Mouse (Mus musculus) myocyte (in vitro differentiated cells): ENCODE results near the gene D17H6S53E. TPM values are rescaled to one million over a fixed set of nuclear protein-coding genes. Genes with fewer than 3 reads are reported as not detected.

Experiments
- H3K27me3 ChIP-seq: one replicate; pipeline ENCODE4 v1.6.1; 2011; ENCODE audit not compliant: control insufficient read depth, insufficient read depth, insufficient read length
- H3K36me3 ChIP-seq: one replicate; pipeline ENCODE4 v1.6.1; 2011; ENCODE audit not compliant: control insufficient read depth, insufficient read depth
- H3K4me2 ChIP-seq: one replicate; pipeline ENCODE4 v1.6.1; 2011; ENCODE audit warnings: low read depth, control low read depth
- H3K4me3 ChIP-seq: one replicate; pipeline ENCODE4 v1.5.1; 2011; ENCODE audit warnings: mild to moderate bottlenecking, control low read depth, moderate library complexity
- H3K79me2 ChIP-seq: one replicate; pipeline ENCODE4 v1.6.1; 2011; ENCODE audit not compliant: control insufficient read depth, insufficient read depth
- H3ac ChIP-seq: one replicate; pipeline ENCODE4 v1.6.1; 2011; ENCODE audit not compliant: control insufficient read depth, insufficient read length
- CEBPB ChIP-seq: IDR thresholded peaks from 2 replicates; pipeline ENCODE4 v1.6.1; 2011; ENCODE audit warnings: mild to moderate bottlenecking, moderate library complexity; ENCODE audit not compliant: poor library complexity, insufficient read depth, severe bottlenecking
- E2F4 ChIP-seq: IDR thresholded peaks from one replicate; pipeline ENCODE4 v1.6.1; 2011; ENCODE audit warnings: mild to moderate bottlenecking, control low read depth, moderate library complexity; ENCODE audit not compliant: insufficient read depth
- MAX ChIP-seq: IDR thresholded peaks from one replicate; pipeline ENCODE4 v1.6.1; 2011; ENCODE audit warnings: low read depth, mild to moderate bottlenecking, control low read depth
- MYOD1 ChIP-seq, 3 experiments: IDR thresholded peaks; one replicate each; pipeline ENCODE4 v1.6.1; 2011; ENCODE audit warnings: control low read depth in 2 of 3, low read depth in 2 of 3, mild to moderate bottlenecking in 2 of 3, moderate library complexity in 1 of 3; ENCODE audit not compliant: insufficient read length in 2 of 3, control insufficient read depth in 1 of 3
- MYOG ChIP-seq, 3 experiments: IDR thresholded peaks; one replicate each; pipeline ENCODE4 v1.6.1; 2011; ENCODE audit warnings: control low read depth in 2 of 3, low read depth in 2 of 3, mild to moderate bottlenecking in 2 of 3; ENCODE audit not compliant: insufficient read length in 2 of 3, control insufficient read depth in 1 of 3, insufficient read depth in 1 of 3
- POLR2A ChIP-seq: IDR thresholded peaks from one replicate; pipeline ENCODE4 v1.6.1; 2011; ENCODE audit warnings: low read depth, mild to moderate bottlenecking, control low read depth, moderate library complexity; ENCODE audit not compliant: insufficient read length
- POLR2AphosphoS2 ChIP-seq: IDR thresholded peaks from one replicate; pipeline ENCODE4 v1.6.1; 2011; ENCODE audit warnings: low read depth, control low read depth; ENCODE audit not compliant: insufficient read length
- REST ChIP-seq: IDR thresholded peaks from one replicate; pipeline ENCODE4 v1.6.1; 2011; ENCODE audit warnings: mild to moderate bottlenecking, control low read depth, moderate library complexity; ENCODE audit not compliant: insufficient read depth, insufficient read length
- SRF ChIP-seq: IDR thresholded peaks from one replicate; pipeline ENCODE4 v1.6.1; 2011; ENCODE audit warnings: low read depth; ENCODE audit not compliant: control insufficient read depth, insufficient read length
- TCF12 ChIP-seq: IDR thresholded peaks from one replicate; pipeline ENCODE4 v1.6.1; 2011; ENCODE audit warnings: mild to moderate bottlenecking, control low read depth; ENCODE audit not compliant: poor library complexity, insufficient read depth, severe bottlenecking
- TCF3 ChIP-seq: IDR thresholded peaks from one replicate; pipeline ENCODE4 v1.6.1; 2011; ENCODE audit warnings: low read depth, control low read depth; ENCODE audit not compliant: insufficient read length
- USF1 ChIP-seq: IDR thresholded peaks from one replicate; pipeline ENCODE4 v1.6.1; 2011; ENCODE audit warnings: low read depth, mild to moderate bottlenecking, control low read depth, moderate library complexity
- polyA plus RNA-seq: library from polyadenylated mRNA; unstranded; fragments of >200 nt; fragmentation: generic; extraction: Trizol; gene quantifications from one replicate; pipeline ENCODE4 v1.2.1, GENCODE M21; 2012; ENCODE audit warnings: missing spikeins

The D17H6S53E gene
- polyA plus RNA-seq, 1 experiment, result 12.8 TPM

DNA sequence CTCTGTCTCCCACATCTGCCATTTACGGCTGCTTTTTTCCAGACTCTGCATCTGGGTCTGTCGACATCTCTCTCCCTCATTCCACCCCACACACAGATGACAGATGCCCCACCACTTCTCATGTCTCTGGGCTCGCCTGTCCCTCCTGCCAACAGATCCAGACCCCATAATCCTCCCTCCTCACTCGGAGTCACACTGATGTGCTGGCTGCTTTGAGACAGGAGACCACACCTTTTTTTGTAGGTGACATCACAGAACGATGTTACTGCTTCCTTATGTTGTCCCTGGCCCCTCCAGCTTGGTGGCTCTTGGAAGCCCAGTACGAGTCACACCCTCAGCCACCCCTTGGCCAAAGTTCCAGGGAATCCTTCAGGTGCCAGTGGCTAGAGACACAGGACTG is 45.9 kb upstream of the D17H6S53E start:
- TF ChIP-seq POLR2AphosphoS2 (no peak), E2F4 (no peak), TCF3 (no peak), SRF (no peak), POLR2A (no peak)
- Histone ChIP-seq H3ac (no peak overlapping the region), H3K36me3 (no peaks in the 10 kb centered on the region), H3K4me2 (no peak overlapping the region), H3K27me3 (peaks cover 20% of the 10 kb centered on the region), H3K79me2 (no peaks in the 10 kb centered on the region), H3K4me3 (no peak overlapping the region)

DNA sequence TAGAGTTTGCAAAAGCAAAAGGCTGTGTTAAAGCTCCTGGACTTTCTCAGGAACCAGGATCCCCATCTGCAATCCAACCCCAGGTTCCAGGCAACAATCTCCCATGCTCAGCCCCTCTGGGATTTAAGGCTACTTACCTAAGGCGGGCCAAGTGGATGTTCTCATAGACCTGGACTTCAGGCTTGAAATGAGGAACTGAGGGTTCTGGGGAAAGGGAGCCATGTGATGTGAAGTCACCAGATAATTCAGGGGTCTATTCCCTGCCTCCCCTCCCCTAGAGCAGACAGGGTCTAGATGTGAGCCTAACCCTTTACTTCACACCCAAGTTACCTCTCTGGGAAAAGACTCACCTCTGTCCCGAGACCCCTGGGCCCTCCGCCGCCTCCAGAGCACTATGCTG is 45.5 kb upstream of the D17H6S53E start:
- H3K27me3 ChIP-seq, result peaks cover 20% of the 10 kb centered on the region
- no peak overlapping the region for H3K4me3 ChIP-seq
- no peak overlapping the region for H3K4me2 ChIP-seq
- H3K79me2 ChIP-seq, result no peaks in the 10 kb centered on the region
- no peaks in the 10 kb centered on the region for H3K36me3 ChIP-seq
- TF ChIP-seq MYOG (IDR thresholded peaks at IDR 0.05; ENCODE audit: control insufficient read depth in 1 of 3, insufficient read depth in 1 of 3, insufficient read length in 2 of 3, low read depth in 2 of 3), result no peak
- no peak overlapping the region for H3ac ChIP-seq

DNA sequence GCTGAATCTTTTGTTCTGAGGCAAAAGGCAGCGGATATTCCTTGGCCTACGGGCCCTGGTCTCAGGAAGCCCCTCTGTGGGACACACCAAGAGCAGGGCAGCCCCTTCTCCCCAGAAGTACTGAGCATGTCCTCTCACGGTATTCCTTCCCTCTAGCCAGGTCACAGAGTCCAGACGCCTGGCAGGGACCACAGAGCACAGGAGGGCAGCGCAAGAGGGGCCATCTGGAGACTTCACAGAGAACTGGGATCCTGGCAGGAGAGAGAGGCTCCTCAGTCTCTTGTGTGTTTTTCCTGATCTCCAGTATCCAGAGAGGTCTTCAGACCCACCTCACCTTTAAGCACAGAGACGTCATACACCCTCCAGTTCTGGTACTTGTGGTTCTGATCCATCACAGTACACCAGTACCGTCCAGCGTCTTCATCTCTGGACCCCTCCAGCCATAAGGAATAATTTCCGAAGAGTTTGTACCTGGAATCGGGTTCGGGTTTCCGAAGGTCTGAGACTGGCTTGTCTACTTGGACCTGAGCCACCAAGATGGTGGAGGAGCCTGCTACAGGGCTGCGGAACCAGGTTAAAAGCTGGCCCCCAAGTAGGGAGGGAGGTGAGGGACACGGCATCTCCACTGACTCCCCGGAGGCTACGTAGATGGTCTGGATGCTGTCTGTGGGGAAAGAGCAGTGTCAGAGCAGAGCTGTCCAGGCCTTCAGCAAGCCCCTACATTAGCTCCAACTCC is 43.2 kb upstream of the D17H6S53E start:
- H3ac ChIP-seq, result no peak overlapping the region
- no peaks in the 10 kb centered on the region for H3K36me3 ChIP-seq
- no peaks in the 10 kb centered on the region for H3K79me2 ChIP-seq
- H3K4me2 ChIP-seq, result no peak overlapping the region
- H3K27me3 ChIP-seq, result peaks cover 13% of the 10 kb centered on the region
- H3K4me3 ChIP-seq, result no peak overlapping the region
- TF ChIP-seq POLR2A, result no peak
- TF ChIP-seq MYOG (IDR thresholded peaks at IDR 0.05; ENCODE audit: control insufficient read depth in 1 of 3, insufficient read depth in 1 of 3, insufficient read length in 2 of 3, low read depth in 2 of 3), result no peak
- TF ChIP-seq POLR2AphosphoS2, result no peak
- TF ChIP-seq E2F4, result no peak
- TF ChIP-seq SRF, result no peak
- TF ChIP-seq MAX, result no peak
- no peak for TF ChIP-seq REST
- TF ChIP-seq USF1, result no peak
- no peak for TF ChIP-seq TCF12
- TF ChIP-seq MYOD1 (IDR thresholded peaks at IDR 0.05; ENCODE audit: control insufficient read depth in 1 of 3, insufficient read length in 2 of 3, low read depth in 2 of 3), result no peak
- no peak for TF ChIP-seq TCF3
- TF ChIP-seq CEBPB, result no peak

DNA sequence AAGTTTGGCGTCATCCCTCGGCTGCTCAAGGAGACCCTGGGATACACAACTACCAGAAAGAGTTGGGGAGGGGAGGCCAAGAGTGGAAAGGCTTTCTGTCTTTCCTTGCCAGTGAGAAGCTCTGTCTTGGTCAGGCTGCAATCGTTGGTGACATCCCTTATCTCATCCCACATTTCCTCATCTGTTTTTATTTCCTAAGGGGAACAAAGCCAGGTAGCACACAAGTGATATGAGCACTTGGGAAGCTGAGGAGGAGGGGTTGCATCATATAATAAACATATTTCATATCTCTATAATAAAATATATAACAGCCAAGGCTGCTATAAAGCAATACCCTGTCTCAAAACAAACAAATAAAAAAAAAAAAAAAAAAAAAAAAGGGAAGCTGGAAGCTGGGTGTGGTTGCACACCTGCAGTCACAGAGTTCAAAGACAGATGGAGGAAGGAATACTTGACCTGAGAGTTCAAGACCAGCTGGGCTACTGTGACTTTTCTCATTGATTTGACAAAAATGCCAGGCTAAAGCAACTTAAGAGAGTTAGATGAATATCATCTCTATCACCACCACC is 42.2 kb upstream of the D17H6S53E start:
- no peak overlapping the region for H3K4me2 ChIP-seq
- H3K27me3 ChIP-seq, result peaks cover 11% of the 10 kb centered on the region
- TF ChIP-seq SRF (no peak), TCF12 (no peak), POLR2AphosphoS2 (no peak), POLR2A (no peak), MYOD1 (IDR thresholded peaks at IDR 0.05; ENCODE audit: control insufficient read depth in 1 of 3, insufficient read length in 2 of 3, low read depth in 2 of 3) (no peak), USF1 (no peak), E2F4 (no peak), MYOG (IDR thresholded peaks at IDR 0.05; ENCODE audit: control insufficient read depth in 1 of 3, insufficient read depth in 1 of 3, insufficient read length in 2 of 3, low read depth in 2 of 3) (no peak), MAX (no peak), CEBPB (no peak), TCF3 (no peak), REST (no peak)
- no peak overlapping the region for H3K4me3 ChIP-seq
- no peak overlapping the region for H3ac ChIP-seq
- no peaks in the 10 kb centered on the region for H3K36me3 ChIP-seq
- H3K79me2 ChIP-seq, result no peaks in the 10 kb centered on the region

DNA sequence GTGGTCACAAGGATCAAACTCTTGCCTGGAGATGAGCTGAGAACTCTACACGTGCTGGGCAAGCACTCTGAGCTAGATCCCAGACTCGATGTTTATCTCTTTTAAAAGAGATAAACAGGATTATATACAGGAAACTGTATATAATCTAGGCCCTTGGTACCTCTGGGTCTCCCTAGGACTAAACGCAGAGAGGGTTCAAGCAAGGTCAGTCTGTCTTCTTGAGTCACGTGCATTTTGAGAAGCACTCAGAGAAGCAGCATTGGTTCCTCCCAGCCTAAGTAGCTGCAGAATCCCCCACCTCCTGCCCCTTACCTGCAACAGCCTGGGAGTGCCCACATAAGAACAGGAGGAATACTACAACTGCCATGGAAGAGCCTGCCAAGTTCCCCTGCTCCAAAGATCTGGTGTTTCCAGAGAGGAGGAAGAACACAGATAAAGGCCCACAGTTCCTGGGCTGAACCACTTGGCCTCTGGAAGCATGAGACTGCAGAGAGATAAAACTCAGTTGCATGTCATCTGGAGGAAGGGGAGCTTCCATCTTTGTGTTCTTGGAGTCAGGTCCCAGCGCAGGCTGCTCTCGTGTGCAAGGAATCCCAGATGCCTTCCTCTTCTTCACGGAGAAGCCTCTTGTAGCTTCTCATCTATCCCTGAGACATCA is 40.8 kb upstream of the D17H6S53E start, which contains the start of gene Ly6g6f:
Ly6g6f (minus strand) TSS at position 403 of the 658 bp plus-strand sequence.
- Histone ChIP-seq H3K4me3 (no peak within 1 kb of the TSS), H3ac (no peak within 1 kb of the TSS), H3K79me2 (peaks cover 7% of the 10 kb centered on the region), H3K27me3 (peaks cover 11% of the 10 kb centered on the region), H3K36me3 (no peaks in the 10 kb centered on the region), H3K4me2 (no peak within 1 kb of the TSS)
- no peak for TF ChIP-seq MYOD1 (IDR thresholded peaks at IDR 0.05; ENCODE audit: control insufficient read depth in 1 of 3, insufficient read length in 2 of 3, low read depth in 2 of 3)
- TF ChIP-seq USF1, result no peak
- TF ChIP-seq MAX, result no peak
- no peak for TF ChIP-seq MYOG (IDR thresholded peaks at IDR 0.05; ENCODE audit: control insufficient read depth in 1 of 3, insufficient read depth in 1 of 3, insufficient read length in 2 of 3, low read depth in 2 of 3)
- no peak for TF ChIP-seq POLR2AphosphoS2
- TF ChIP-seq CEBPB, result no peak
- no peak for TF ChIP-seq SRF
- TF ChIP-seq E2F4, result no peak
- TF ChIP-seq TCF12, result no peak
- TF ChIP-seq REST, result no peak
- TF ChIP-seq TCF3, result no peak
- no peak for TF ChIP-seq POLR2A
